Mouse (Mus musculus): ENCODE measurements at regions not wholly inside any gene's neighbourhood (a gene's known extent, or its start where the extent isn't known, plus 50 kb on each side); places are given as distances from the start of the nearest gene placed in this dataset.
A peak's percentile ranks its signal among the peaks of the same experiment; 100 is the strongest.

GRCm38 (mm10) chr1:144452141-144452540 is 115.3 kb downstream of the Rgs21 start:
- DNase-seq (ENCODE audit: low read depth) = no peak

- no peak for DNase-seq (ENCODE audit: low read depth)
Measured at GRCm38 (mm10) chr1:144451731-144452130, 115.7 kb downstream of the Rgs21 start.

- no peak for DNase-seq (ENCODE audit: low read depth)
Measured at GRCm38 (mm10) chr1:144436617-144437016, 130.8 kb downstream of the Rgs21 start.

- DNase-seq (ENCODE audit: low read depth) = no peak
Measured at GRCm38 (mm10) chr1:144432816-144433215, 134.7 kb downstream of the Rgs21 start.

- DNase-seq (ENCODE audit: low read depth) = no peak
Measured at GRCm38 (mm10) chr1:144431535-144432276, 135.8 kb downstream of the Rgs21 start.

GRCm38 (mm10) chr1:144421374-144421773 is 146.1 kb downstream of the Rgs21 start:
- DNase-seq (ENCODE audit: low read depth) = no peak

GRCm38 (mm10) chr1:144406387-144407383 is 157.6 kb upstream of the Rgs1 start:
- DNase-seq (ENCODE audit: low read depth) = peak; percentile 35

- no peak for DNase-seq (ENCODE audit: low read depth)
Measured at GRCm38 (mm10) chr1:144405724-144406123, 156.7 kb upstream of the Rgs1 start.

GRCm38 (mm10) chr1:144405031-144405430 is 156.0 kb upstream of the Rgs1 start:
- no peak for DNase-seq (ENCODE audit: low read depth)

GRCm38 (mm10) chr1:144379991-144380594 is 131.1 kb upstream of the Rgs1 start:
- peak; percentile 15 for DNase-seq (ENCODE audit: low read depth)

GRCm38 (mm10) chr1:144374121-144374520 is 125.1 kb upstream of the Rgs1 start:
- no peak for DNase-seq (ENCODE audit: low read depth)

- no peak for DNase-seq (ENCODE audit: low read depth)
Measured at GRCm38 (mm10) chr1:144367492-144367891, 118.5 kb upstream of the Rgs1 start.

GRCm38 (mm10) chr1:144355560-144356310 is 106.7 kb upstream of the Rgs1 start:
- DNase-seq (ENCODE audit: low read depth) = no peak

GRCm38 (mm10) chr1:144355041-144355440 is 106.0 kb upstream of the Rgs1 start:
- no peak for DNase-seq (ENCODE audit: low read depth)

GRCm38 (mm10) chr1:144353320-144353719 is 104.3 kb upstream of the Rgs1 start:
- no peak for DNase-seq (ENCODE audit: low read depth)

- DNase-seq (ENCODE audit: low read depth) = no peak
Measured at GRCm38 (mm10) chr1:144343820-144344219, 94.8 kb upstream of the Rgs1 start.

- no peak for DNase-seq (ENCODE audit: low read depth)
Measured at GRCm38 (mm10) chr1:144343299-144343698, 94.3 kb upstream of the Rgs1 start.

GRCm38 (mm10) chr1:144337572-144337971 is 88.5 kb upstream of the Rgs1 start:
- no peak for DNase-seq (ENCODE audit: low read depth)

GRCm38 (mm10) chr1:144330365-144331050 is 81.5 kb upstream of the Rgs1 start:
- DNase-seq (ENCODE audit: low read depth) = no peak

GRCm38 (mm10) chr1:144319406-144319805 is 70.4 kb upstream of the Rgs1 start:
- DNase-seq (ENCODE audit: low read depth) = no peak

- peak; percentile 17 for DNase-seq (ENCODE audit: low read depth)
Measured at GRCm38 (mm10) chr1:144318289-144318688, 69.2 kb upstream of the Rgs1 start.

All from c-Kit-positive CD71-positive TER-119-negative erythroid progenitor cells, embryonic 14.5 days (primary cell).